Mouse (Mus musculus): Measurements from ENCODE around the gene Tns3. TPM values are rescaled to one million over a fixed set of nuclear protein-coding genes. Genes with fewer than 3 reads are reported as not detected.

Gene Tns3
- polyA plus RNA-seq, 1 experiment = 24.2 TPM

- TF ChIP-seq POLR2A (IDR thresholded peaks at IDR 0.05; ENCODE audit: extremely low read depth, insufficient read depth, low read length) = no peak
- TF ChIP-seq CTCF (IDR thresholded peaks at IDR 0.05; ENCODE audit: extremely low read depth, insufficient read depth, low read length) = no peak
- Histone ChIP-seq H3K4me1 (ENCODE audit: control insufficient read depth, insufficient read depth, low read length) (no peaks in the 10 kb centered on the region), H3K27ac (ENCODE audit: insufficient read depth, low read length) (no peak overlapping the region), H3K4me3 (ENCODE audit: insufficient read depth, low read length) (no peak overlapping the region)
These were observed 77.2 kb downstream of the Tns3 start for GRCm38 (mm10) chr11:8586996-8587644.

GRCm38 (mm10) chr11:8586374-8586773 lies 78.0 kb downstream of the Tns3 start:
- H3K4me1 ChIP-seq (ENCODE audit: control insufficient read depth, insufficient read depth, low read length) = no peaks in the 10 kb centered on the region
- TF ChIP-seq POLR2A (IDR thresholded peaks at IDR 0.05; ENCODE audit: extremely low read depth, insufficient read depth, low read length) (no peak), CTCF (IDR thresholded peaks at IDR 0.05; ENCODE audit: extremely low read depth, insufficient read depth, low read length) (no peak)
- no peak overlapping the region for H3K27ac ChIP-seq (ENCODE audit: insufficient read depth, low read length)
- H3K4me3 ChIP-seq (ENCODE audit: insufficient read depth, low read length) = no peak overlapping the region

GRCm38 (mm10) chr11:8585686-8586085 lies 78.6 kb downstream of the Tns3 start:
- no peak overlapping the region for H3K4me3 ChIP-seq (ENCODE audit: insufficient read depth, low read length)
- no peak overlapping the region for H3K27ac ChIP-seq (ENCODE audit: insufficient read depth, low read length)
- H3K4me1 ChIP-seq (ENCODE audit: control insufficient read depth, insufficient read depth, low read length) = no peaks in the 10 kb centered on the region
- no peak for TF ChIP-seq CTCF (IDR thresholded peaks at IDR 0.05; ENCODE audit: extremely low read depth, insufficient read depth, low read length)
- no peak for TF ChIP-seq POLR2A (IDR thresholded peaks at IDR 0.05; ENCODE audit: extremely low read depth, insufficient read depth, low read length)

- no peaks in the 10 kb centered on the region for H3K4me1 ChIP-seq (ENCODE audit: control insufficient read depth, insufficient read depth, low read length)
- no peak for TF ChIP-seq POLR2A (IDR thresholded peaks at IDR 0.05; ENCODE audit: extremely low read depth, insufficient read depth, low read length)
- no peak for TF ChIP-seq CTCF (IDR thresholded peaks at IDR 0.05; ENCODE audit: extremely low read depth, insufficient read depth, low read length)
- H3K4me3 ChIP-seq (ENCODE audit: insufficient read depth, low read length) = no peak overlapping the region
- H3K27ac ChIP-seq (ENCODE audit: insufficient read depth, low read length) = no peak overlapping the region
These were observed 79.4 kb downstream of the Tns3 start for GRCm38 (mm10) chr11:8584925-8585324.

GRCm38 (mm10) chr11:8584307-8584706 lies 80.0 kb downstream of the Tns3 start:
- H3K27ac ChIP-seq (ENCODE audit: insufficient read depth, low read length) = no peak overlapping the region
- H3K4me3 ChIP-seq (ENCODE audit: insufficient read depth, low read length) = no peak overlapping the region
- no peaks in the 10 kb centered on the region for H3K4me1 ChIP-seq (ENCODE audit: control insufficient read depth, insufficient read depth, low read length)
- TF ChIP-seq CTCF (IDR thresholded peaks at IDR 0.05; ENCODE audit: extremely low read depth, insufficient read depth, low read length) (no peak), POLR2A (IDR thresholded peaks at IDR 0.05; ENCODE audit: extremely low read depth, insufficient read depth, low read length) (no peak)

- H3K4me1 ChIP-seq (ENCODE audit: control insufficient read depth, insufficient read depth, low read length) = no peaks in the 10 kb centered on the region
- H3K27ac ChIP-seq (ENCODE audit: insufficient read depth, low read length) = no peak overlapping the region
- TF ChIP-seq POLR2A (IDR thresholded peaks at IDR 0.05; ENCODE audit: extremely low read depth, insufficient read depth, low read length) = no peak
- TF ChIP-seq CTCF (IDR thresholded peaks at IDR 0.05; ENCODE audit: extremely low read depth, insufficient read depth, low read length) = no peak
- H3K4me3 ChIP-seq (ENCODE audit: insufficient read depth, low read length) = no peak overlapping the region
These were observed 81.2 kb downstream of the Tns3 start for GRCm38 (mm10) chr11:8583137-8583536.

- TF ChIP-seq POLR2A (IDR thresholded peaks at IDR 0.05; ENCODE audit: extremely low read depth, insufficient read depth, low read length) (no peak), CTCF (IDR thresholded peaks at IDR 0.05; ENCODE audit: extremely low read depth, insufficient read depth, low read length) (no peak)
- no peaks in the 10 kb centered on the region for H3K4me1 ChIP-seq (ENCODE audit: control insufficient read depth, insufficient read depth, low read length)
- no peak overlapping the region for H3K27ac ChIP-seq (ENCODE audit: insufficient read depth, low read length)
- no peak overlapping the region for H3K4me3 ChIP-seq (ENCODE audit: insufficient read depth, low read length)
These were observed 82.0 kb downstream of the Tns3 start for GRCm38 (mm10) chr11:8582101-8582920.

- TF ChIP-seq POLR2A (IDR thresholded peaks at IDR 0.05; ENCODE audit: extremely low read depth, insufficient read depth, low read length) (no peak), CTCF (IDR thresholded peaks at IDR 0.05; ENCODE audit: extremely low read depth, insufficient read depth, low read length) (no peak)
- Histone ChIP-seq H3K27ac (ENCODE audit: insufficient read depth, low read length) (no peak overlapping the region), H3K4me3 (ENCODE audit: insufficient read depth, low read length) (no peak overlapping the region)
These were observed 84.5 kb downstream of the Tns3 start for GRCm38 (mm10) chr11:8579789-8580188.

GRCm38 (mm10) chr11:8575217-8576180 lies 88.8 kb downstream of the Tns3 start:
- no peak overlapping the region for H3K27ac ChIP-seq (ENCODE audit: insufficient read depth, low read length)
- H3K4me3 ChIP-seq (ENCODE audit: insufficient read depth, low read length) = no peak overlapping the region
- TF ChIP-seq POLR2A (IDR thresholded peaks at IDR 0.05; ENCODE audit: extremely low read depth, insufficient read depth, low read length) = no peak
- no peak for TF ChIP-seq CTCF (IDR thresholded peaks at IDR 0.05; ENCODE audit: extremely low read depth, insufficient read depth, low read length)

More at GRCm38 (mm10) chr11:8579789-8580188, 84.5 kb downstream of the Tns3 start:
- no peaks in the 10 kb centered on the region for H3K4me1 ChIP-seq (ENCODE audit: control insufficient read depth, insufficient read depth, low read length)

More at GRCm38 (mm10) chr11:8575217-8576180, 88.8 kb downstream of the Tns3 start:
- H3K4me1 ChIP-seq (ENCODE audit: control insufficient read depth, insufficient read depth, low read length) = no peaks in the 10 kb centered on the region
